Mouse (Mus musculus): ENCODE results near the gene Srpr. TPM values are rescaled to one million over a fixed set of nuclear protein-coding genes. Genes with fewer than 3 reads are reported as not detected.

The Srpr gene
- total RNA-seq, 1 experiment from 2014 or later = 54.0 TPM

DNA sequence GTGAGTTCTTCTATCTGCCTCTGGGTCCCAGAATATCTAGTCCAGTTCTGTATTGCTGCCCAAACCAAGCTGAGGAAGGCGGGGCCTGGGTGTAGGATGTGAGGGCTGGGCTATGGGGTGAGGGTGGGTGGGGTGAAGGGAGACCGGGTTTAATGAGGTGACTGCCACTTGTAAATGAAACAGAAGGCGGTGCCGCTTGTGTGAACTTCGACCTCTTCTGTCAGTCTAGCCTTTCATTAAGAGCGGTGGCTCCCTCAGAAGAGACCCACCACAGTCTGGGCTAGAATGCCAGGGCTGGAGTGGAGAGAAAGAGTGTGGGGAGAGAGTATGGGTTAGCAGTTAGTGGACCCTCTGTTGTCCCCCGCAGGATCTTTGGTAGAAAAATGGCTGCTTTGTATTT is 90.0 kb downstream of the Srpr start:
- ATAC-seq (replicated peaks; ENCODE audit: insufficient number of reproducible peaks, low FRiP score, low TSS enrichment, poor library complexity, severe bottlenecking) = no peak

DNA sequence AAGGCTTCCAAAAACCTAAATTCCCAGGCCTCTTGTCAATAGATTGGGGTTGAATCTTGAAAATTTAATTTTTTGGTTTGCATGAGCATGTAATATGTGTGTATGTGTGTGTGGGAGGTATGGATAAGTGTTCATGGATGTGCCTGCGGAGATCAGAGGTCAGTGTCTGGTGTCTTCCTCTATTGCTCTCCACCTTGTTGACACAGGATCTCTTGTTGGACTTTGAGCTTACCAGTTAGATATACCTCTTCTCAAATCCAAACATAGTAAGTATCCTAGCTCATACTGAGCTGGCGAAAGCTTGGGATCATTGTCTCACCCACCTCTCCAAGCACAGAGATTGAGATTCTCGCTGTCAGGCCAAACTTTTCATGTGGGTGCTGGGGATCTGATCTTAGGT is 90.4 kb downstream of the Srpr start:
- no peak for ATAC-seq (replicated peaks; ENCODE audit: insufficient number of reproducible peaks, low FRiP score, low TSS enrichment, poor library complexity, severe bottlenecking)

DNA sequence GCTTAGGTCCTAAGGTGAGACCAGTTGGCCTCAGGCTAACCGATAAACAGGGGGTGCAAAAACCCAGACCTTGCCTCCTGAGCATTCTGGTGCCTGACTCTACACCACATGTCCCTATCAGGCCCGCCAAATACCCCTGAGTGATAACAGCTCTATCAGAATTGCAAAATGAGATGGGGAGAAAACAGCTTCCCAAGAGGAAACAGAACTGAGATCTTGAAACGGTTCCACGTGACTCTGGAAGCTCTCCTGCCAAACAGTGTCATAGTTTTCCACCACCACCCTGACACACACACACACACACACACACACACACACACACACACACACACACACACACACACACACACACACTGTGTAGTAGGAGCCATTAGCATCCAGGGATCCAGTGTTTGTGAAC is 90.9 kb downstream of the Srpr start:
- no peak for ATAC-seq (replicated peaks; ENCODE audit: insufficient number of reproducible peaks, low FRiP score, low TSS enrichment, poor library complexity, severe bottlenecking)

- ATAC-seq (replicated peaks; ENCODE audit: insufficient number of reproducible peaks, low FRiP score, low TSS enrichment, poor library complexity, severe bottlenecking) = no peak
Observed at GRCm38 (mm10) chr9:35293465-35293864, 93.5 kb downstream of the Srpr start.

Other genes starting within 250 kb of the Srpr start
- gene St3gal4, start 80.9 kb upstream of the Srpr start, total RNA-seq (2017) = 110 to 141 TPM (median 113 TPM) in 3 replicates
- gene Dcps, start 24.1 kb upstream of the Srpr start, total RNA-seq (2017) = 22.0 to 26.1 TPM (median 25.5 TPM) in 3 replicates
- 9.9 to 13.5 TPM (median 12.9 TPM) in 3 replicates for gene Tirap, start 116 bp downstream of the Srpr start, total RNA-seq (2017)
- gene Foxred1, start 10.9 kb downstream of the Srpr start, total RNA-seq (2017) = 33.0 to 49.7 TPM (median 42.1 TPM) in 3 replicates
- gene Fam118b, start 67.6 kb downstream of the Srpr start, total RNA-seq (2017) = 8.1 to 19.4 TPM (median 15.3 TPM) in 3 replicates
- 11.6 to 17.8 TPM (median 12.7 TPM) in 3 replicates for gene Rpusd4, start 67.7 kb downstream of the Srpr start, total RNA-seq (2017)
- 0.19 to 0.68 TPM in 2 of 3 replicates, not detected in the other for gene Cdon, start 221.0 kb downstream of the Srpr start, total RNA-seq (2017)

Measured in monocyte, adult 5-6 weeks (primary cell).